Mouse (Mus musculus) testis, adult 2 months (tissue): ENCODE data around the gene Cacnb2. TPM values are rescaled to one million over a fixed set of nuclear protein-coding genes. Genes with fewer than 3 reads are reported as not detected.
"Not testable (repeated sequence)": the region's sequence is repeated elsewhere in the genome, so short reads cannot be mapped to it uniquely, and the experiment has no call there.

ENCODE experiments used
- H3K27ac ChIP-seq: fragments of 200-500 bp; 2 replicates; pipeline ENCODE4 v1.5.1; 2012; ENCODE audit warnings: low read depth, low read length; ENCODE audit not compliant: control insufficient read depth, insufficient read depth
- H3K27me3 ChIP-seq: fragments of 200-500 bp; 2 replicates; pipeline ENCODE4 v1.6.1; 2012; ENCODE audit warnings: mild to moderate bottlenecking, low read length, moderate library complexity; ENCODE audit not compliant: control insufficient read depth, insufficient read depth
- H3K36me3 ChIP-seq: fragments of 200-500 bp; 2 replicates; pipeline ENCODE4 v1.6.1; 2012; ENCODE audit warnings: mild to moderate bottlenecking, low read length; ENCODE audit not compliant: control insufficient read depth, insufficient read depth
- H3K4me1 ChIP-seq: fragments of 200-500 bp; 2 replicates; pipeline ENCODE4 v1.6.1; 2012; ENCODE audit warnings: low read length; ENCODE audit not compliant: control insufficient read depth, insufficient read depth
- H3K4me3 ChIP-seq: fragments of 200-500 bp; 2 replicates; pipeline ENCODE4 v1.5.1; 2012; ENCODE audit warnings: low read depth, mild to moderate bottlenecking, low read length, moderate library complexity, mixed read lengths; ENCODE audit not compliant: control insufficient read depth
- CTCF ChIP-seq: fragments of 200-500 bp; IDR thresholded peaks from 2 replicates; pipeline ENCODE4 v1.5.1; 2012; ENCODE audit warnings: low read depth, mild to moderate bottlenecking, inconsistent platforms, low read length, moderate library complexity; ENCODE audit not compliant: control insufficient read depth, insufficient read depth, insufficient replicate concordance
- POLR2A ChIP-seq: fragments of 200-500 bp; IDR thresholded peaks from 2 replicates; pipeline ENCODE4 v1.6.1; 2012; ENCODE audit warnings: low read depth, mild to moderate bottlenecking, inconsistent platforms, low read length, moderate library complexity; ENCODE audit not compliant: control insufficient read depth
- polyA plus RNA-seq: library from polyadenylated mRNA; depleted of rRNA; stranded (reverse); fragments of >200 nt; gene quantifications from 2 replicates; pipeline ENCODE4 v1.2.3, GENCODE M21; 2012

Gene Cacnb2
- polyA plus RNA-seq, 1 experiment = 0.52 TPM

DNA sequence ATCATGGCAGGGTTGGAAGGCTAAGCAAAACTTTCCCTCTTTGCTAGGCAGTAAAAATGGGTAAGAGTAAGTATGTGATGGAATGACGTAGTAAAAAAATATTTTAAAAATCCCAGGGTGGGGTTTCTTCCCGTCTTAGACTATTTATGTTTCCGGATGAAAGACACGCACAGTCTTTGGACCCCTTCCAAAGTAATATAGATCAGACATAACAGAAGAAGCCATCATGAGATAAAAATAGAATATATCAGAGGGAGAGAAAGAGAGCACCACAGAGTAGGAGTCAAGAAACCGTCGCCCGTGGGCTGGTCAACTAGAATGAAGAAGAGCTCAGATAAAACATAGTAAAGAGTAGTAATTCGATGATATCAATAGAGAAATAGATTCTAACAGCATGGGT, 107.4 kb downstream of the Cacnb2 start:
- H3K36me3 ChIP-seq = no peaks in the 10 kb centered on the region
- TF ChIP-seq POLR2A = no peak
- no peak for TF ChIP-seq CTCF
- H3K27ac ChIP-seq = no peak overlapping the region
- H3K4me3 ChIP-seq = no peak overlapping the region
- no peaks in the 10 kb centered on the region for H3K4me1 ChIP-seq
- no peaks in the 10 kb centered on the region for H3K27me3 ChIP-seq

DNA sequence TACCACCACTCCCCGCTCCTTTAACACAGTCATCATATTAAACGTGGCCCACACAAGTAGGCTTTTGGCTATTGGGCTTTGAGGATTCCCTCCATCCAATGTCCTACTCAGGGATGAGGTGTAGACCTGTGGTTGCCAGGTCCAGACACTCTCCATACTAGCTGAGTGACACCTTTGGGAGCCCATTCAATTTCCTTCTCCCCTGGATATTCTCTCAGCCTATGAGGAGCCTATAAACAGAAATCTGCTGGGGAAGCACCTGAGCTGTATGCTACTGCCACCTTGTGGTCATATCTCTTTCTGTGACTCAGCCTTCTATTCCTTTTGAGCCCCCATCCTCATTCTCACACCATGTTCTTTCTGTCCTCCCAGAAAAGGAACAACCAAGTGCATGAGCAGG, 108.9 kb downstream of the Cacnb2 start:
- no peaks in the 10 kb centered on the region for H3K36me3 ChIP-seq
- H3K27ac ChIP-seq = no peak overlapping the region
- H3K27me3 ChIP-seq = no peaks in the 10 kb centered on the region
- H3K4me1 ChIP-seq = no peaks in the 10 kb centered on the region
- TF ChIP-seq CTCF (no peak), POLR2A (no peak)
- H3K4me3 ChIP-seq = no peak overlapping the region

DNA sequence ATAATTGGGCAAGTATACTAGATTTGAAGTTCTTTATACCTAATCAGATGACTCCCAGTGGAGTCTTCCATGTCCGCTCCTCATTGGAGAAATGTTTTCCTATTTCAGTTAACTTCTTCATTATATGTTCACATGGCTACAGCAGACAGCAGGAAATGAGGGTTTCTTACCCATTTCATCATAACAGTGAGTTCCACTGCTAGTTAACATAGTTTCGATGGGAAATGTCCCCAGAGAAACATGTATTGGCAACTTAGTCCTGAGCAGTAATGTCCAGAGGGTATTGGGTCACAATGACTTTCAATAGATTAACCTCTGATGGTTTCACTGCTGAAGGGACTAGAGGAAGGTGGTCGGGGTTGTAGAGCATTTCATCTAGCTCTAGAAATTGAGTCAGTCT, 110.2 kb downstream of the Cacnb2 start:
- Histone ChIP-seq H3K36me3 (no peaks in the 10 kb centered on the region), H3K4me3 (no peak overlapping the region), H3K4me1 (no peaks in the 10 kb centered on the region), H3K27me3 (no peaks in the 10 kb centered on the region), H3K27ac (no peak overlapping the region)
- TF ChIP-seq POLR2A (no peak), CTCF (no peak)

DNA sequence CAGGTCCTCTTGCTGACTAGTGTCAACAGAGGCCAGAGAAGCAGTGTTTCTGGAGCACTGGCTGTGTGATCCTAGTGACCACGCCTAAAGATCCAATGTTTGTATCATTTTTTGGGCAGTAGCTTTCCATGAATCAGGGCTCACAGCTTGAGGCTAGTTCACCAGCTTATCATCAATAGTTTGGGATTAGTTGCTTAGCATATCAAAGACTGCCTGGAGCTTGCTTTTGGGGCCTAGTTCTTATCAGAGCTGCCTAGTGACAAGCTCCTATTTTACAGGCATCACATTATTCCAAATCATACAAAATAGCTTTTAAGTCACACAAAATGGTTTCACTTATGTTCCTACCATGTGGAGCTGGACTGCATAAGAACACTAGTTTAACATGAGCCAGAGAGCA, 113.8 kb downstream of the Cacnb2 start:
- Histone ChIP-seq H3K36me3 (no peaks in the 10 kb centered on the region), H3K27ac (no peak overlapping the region), H3K4me3 (no peak overlapping the region), H3K4me1 (no peaks in the 10 kb centered on the region), H3K27me3 (no peaks in the 10 kb centered on the region)
- TF ChIP-seq POLR2A (no peak), CTCF (no peak)

DNA sequence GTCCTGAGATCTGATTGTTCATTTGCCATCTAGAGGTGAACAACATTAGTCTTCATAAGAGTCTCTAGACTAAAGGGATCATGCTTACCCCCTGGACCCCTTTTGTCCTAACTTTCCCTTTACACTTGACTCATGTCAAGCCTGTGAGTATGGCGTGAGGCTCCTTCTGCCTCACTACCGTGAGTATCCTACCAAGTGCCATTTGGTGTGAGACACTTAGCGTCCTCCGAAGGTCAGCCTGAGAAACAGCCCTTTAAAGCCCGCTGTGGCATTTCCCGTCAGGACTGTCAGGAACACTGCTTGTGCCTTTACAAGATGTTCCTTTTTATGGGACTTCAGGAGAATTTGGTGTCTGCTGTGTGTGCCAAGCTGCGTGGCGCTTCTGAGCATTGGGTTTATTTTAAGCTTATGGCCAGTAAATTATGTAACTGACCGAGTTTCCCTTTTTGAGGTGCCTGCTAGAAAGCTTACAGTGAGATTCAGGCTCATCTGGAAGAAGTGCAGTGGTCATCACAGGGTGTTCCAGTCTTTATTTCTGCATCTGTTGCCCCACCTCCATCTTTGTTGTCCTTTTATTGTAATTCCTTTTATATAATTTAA, 116.3 kb downstream of the Cacnb2 start:
- no peaks in the 10 kb centered on the region for H3K36me3 ChIP-seq
- H3K4me1 ChIP-seq = no peaks in the 10 kb centered on the region
- no peak overlapping the region for H3K27ac ChIP-seq
- TF ChIP-seq CTCF (no peak), POLR2A (no peak)
- no peak overlapping the region for H3K4me3 ChIP-seq
- H3K27me3 ChIP-seq = no peaks in the 10 kb centered on the region

DNA sequence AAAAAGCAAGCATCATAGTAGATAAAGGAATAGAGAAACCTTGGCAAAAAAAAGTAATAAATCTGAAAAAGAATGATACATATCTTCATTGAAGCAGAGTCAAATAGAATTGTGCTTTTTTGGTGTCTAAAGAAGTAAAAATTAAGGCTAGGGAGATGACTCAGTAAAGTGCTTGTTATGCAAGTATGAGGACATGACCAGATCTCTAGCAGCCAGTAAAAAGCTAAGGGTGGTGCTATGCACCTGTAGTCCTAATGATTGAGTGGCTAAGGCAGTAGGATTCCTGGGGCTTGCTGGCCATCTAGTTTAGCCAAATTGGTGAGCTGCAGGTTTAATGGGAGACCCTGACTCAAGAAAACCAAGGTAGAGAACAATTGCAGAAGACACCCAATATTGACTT, 122.5 kb downstream of the Cacnb2 start:
- Histone ChIP-seq H3K27ac (no peak overlapping the region), H3K27me3 (no peaks in the 10 kb centered on the region), H3K4me3 (no peak overlapping the region), H3K4me1 (no peaks in the 10 kb centered on the region), H3K36me3 (no peaks in the 10 kb centered on the region)
- no peak for TF ChIP-seq POLR2A
- no peak for TF ChIP-seq CTCF

DNA sequence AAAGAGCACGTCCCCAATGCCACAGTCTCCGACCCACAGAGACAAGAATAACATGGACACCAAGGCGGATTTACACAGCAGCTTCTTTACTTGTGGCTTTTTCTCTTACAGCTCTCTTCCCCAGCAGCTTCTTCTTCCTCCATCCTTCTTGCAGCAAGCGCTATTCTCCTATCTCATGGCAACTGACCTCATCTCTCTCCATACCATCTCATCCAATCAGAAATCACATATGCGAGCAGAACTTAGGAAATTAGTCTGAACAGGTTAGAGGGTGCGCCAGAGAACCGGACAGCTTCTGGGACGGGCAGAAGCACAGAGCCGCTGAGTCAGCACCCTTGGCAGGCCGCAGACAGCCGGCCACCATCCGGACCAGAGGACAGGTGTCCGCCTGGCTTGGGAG, 123.7 kb downstream of the Cacnb2 start:
- H3K4me3 ChIP-seq, H3K27me3 ChIP-seq, H3K4me1 ChIP-seq, H3K27ac ChIP-seq, H3K36me3 ChIP-seq: not testable (repeated sequence)

DNA sequence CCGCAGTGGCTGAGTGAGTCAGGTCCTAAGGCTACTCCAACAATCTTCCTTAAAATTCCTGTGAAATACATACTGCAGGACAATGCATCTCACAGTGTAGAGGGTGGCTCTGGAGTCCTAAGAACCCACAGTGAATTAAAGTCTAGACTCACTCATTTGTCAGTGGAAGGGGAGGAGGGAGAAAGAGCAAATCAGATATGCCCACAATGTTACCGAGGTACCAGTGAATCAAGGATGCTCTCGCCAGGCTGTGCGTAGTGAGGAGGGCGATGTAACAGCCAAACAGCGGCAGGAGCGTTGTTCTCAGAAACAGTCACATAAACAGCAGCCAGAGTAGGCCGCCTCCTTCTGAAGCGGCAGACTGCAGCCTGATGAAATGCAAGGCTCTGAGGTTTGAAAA, 136.0 kb downstream of the Cacnb2 start:
- TF ChIP-seq CTCF (no peak), POLR2A (no peak)
- H3K27me3 ChIP-seq = no peaks in the 10 kb centered on the region
- H3K4me3 ChIP-seq = no peak overlapping the region
- H3K27ac ChIP-seq = no peak overlapping the region
- no peaks in the 10 kb centered on the region for H3K36me3 ChIP-seq
- H3K4me1 ChIP-seq = no peaks in the 10 kb centered on the region
